Mouse (Mus musculus): Measurements from ENCODE around the gene Trmt44. TPM values are rescaled to one million over a fixed set of nuclear protein-coding genes. Genes with fewer than 3 reads are reported as not detected.

The Trmt44 gene
- total RNA-seq (2021): 1 to 10 TPM; 1.7 TPM
- long read RNA-seq, experiment 1, partial matches to known transcripts: 0 of 1 reads
- long read RNA-seq, experiment 1, other reads (novel, unspliced or antisense): 0 of 1 reads
- long read RNA-seq, experiment 2, partial matches to known transcripts: 1 of 4 reads
- long read RNA-seq, experiment 2, other reads (novel, unspliced or antisense): 1 of 4 reads

DNA sequence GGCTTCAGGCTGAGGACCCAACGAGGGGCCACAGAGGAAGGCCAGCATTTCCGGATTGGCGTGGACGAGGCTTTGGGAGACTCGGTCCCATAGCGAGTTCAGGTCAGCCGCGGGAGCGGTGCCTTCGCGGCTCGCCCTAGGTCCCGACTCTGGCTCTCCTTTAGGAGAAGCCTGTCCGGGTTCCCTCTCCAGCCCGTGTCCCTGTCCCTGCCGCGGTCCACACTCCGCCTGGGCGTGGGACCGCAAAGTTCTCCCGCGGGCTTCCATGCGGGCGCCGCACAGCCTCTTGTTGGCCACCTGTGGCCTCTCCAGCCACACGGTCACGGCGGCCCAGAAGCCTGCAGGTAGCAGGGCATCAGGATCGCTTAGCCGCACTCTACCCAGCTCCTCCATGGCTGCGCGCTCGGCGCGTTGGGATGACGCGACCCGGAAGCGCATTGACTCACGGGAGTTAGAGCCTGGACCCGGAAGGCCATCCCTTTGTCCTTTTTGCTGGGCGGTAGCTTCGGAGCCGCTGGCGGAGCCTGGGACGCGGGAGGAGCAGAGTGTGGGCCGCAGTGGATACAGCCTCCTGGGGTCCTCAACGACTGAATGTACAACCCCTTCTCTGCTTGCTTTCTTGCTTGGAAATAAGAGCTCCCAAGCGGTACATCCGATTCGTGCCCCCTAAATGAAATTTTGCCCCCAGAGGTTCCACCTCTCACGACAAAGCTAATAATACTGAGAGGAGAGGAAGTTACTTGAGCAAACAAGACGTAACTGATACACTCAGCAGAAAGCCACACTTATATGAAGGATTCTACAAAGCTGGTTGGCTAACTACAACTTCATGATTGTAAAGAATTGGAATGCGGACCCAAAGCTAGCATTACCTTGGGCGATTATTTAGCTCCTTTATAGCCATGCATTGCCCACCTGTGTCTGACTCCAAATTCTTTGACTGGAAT, at the start of gene Trmt44:
TSS of gene Trmt44 (minus strand) at position 418 of the 947 bp plus-strand sequence.
- DNase-seq (ENCODE audit: low spot score): peak; percentile 90

DNA sequence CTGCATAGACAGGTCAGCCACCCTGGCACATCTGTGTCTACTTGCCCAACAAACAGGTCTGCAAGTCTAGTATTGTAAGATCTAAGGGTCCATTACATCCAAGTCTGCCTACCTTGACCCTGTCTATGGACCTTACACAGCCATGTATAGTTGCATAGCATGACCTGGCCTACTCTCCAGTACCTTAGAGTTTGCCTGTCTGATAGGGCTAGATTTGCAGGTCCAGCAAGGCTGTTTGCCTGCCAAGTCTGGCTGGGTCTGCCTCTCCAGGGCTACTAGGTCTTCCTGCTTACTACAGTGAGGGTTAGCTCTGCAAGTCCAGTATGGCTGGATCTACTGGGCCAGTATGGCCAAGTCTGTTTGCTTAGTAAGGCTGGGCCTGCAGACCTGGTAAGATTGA, 49.0 kb upstream of the Trmt44 start:
- no peak for DNase-seq (ENCODE audit: low spot score)

DNA sequence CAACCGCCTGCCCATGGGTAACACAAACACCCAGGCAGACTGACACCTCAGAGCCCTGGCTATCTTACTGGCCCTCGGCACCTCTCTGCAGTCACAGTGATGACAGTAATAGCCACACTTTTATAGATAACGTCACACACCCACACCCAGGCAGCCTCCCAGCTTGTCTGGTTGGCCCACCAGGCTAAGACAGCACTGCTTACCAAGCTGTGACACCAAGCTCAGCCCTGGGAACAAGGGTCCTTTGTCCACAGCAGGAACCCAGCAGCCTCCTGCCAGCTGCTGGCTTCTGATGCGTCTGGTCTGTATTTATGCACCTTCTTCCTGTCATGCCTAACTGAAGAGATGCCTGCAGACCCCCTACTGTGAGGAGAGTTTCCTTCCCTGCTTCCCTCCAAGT, 46.2 kb upstream of the Trmt44 start:
- DNase-seq (ENCODE audit: low spot score): no peak

DNA sequence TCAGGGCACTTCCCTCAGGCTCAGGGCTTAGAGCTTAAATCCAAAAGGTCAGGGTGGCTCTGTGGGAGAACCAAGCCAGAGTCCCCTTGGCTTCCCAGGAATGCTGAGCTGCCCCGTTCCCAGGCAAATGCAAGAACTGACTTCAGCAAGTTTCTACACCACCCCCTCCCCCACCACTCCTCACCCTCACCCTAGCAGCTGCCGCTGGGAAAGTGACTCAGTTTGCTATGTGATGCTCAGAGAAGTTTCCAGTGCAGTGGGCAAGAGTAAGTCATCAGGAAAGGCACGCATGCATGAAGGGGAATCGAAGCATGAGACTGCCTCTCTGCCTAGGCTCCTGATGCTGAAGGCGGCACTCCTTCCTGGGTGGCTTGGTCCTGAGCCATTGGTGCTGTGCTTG, 42.1 kb upstream of the Trmt44 start:
- DNase-seq (ENCODE audit: low spot score): no peak

DNA sequence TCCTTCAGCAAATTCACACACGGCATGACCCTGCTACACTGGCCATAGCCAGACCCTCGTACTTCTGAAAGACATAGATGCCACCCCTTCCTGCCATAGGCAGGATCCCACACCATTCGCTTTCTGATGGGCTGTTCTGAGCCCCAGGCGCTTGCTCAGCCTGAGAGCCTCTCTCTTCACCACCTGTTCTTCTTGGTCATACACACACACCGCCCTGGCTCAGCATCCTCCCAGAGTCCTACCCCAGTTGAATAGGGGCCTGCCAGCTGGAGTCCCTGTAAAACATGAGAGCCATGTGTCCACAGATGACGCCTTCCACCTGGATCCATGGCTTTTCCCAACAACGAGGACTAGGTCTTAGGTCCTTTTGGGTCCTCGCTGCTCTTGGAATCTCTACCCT, 37.9 kb upstream of the Trmt44 start:
- no peak for DNase-seq (ENCODE audit: low spot score)

DNA sequence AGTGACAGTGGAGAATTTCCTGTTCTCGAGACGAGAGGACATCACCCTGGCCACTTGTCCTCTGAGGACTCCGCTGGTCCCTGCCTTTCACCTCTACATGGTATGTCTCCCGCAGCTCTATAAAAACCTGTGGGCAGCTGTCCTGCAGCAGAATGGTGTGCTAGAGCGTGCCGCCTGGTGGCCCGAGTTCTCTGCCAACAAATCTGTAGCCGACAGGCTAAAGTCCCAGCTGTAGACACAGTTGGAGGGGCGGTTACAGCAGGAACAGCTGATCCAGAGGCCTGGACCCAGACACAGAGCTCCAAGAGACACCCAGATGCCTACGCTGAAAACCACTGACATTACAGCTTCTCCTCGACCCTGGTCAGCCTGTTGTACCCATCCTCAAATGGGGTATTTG, 37.0 kb upstream of the Trmt44 start:
- no peak for DNase-seq (ENCODE audit: low spot score)

DNA sequence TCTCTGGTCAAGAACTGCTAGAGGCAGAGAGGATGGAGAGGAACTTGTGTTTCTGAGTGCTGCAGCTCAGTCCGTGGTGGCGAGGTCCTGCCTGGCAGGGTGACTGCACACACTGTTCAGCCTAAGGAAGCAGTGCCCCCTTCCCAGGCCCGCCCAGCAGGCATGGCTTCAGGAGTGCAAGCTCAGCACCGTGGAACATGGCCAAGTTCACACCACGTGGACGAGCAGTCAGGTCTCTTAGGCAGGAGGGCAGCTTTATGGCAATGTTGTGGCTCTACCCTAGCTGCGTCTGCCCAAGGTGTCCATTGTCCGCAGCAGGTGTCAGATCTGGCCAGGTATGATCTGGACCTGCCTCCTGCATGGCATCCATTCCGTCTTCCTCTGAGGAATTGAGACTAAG, 36.3 kb upstream of the Trmt44 start:
- no peak for DNase-seq (ENCODE audit: low spot score)

DNA sequence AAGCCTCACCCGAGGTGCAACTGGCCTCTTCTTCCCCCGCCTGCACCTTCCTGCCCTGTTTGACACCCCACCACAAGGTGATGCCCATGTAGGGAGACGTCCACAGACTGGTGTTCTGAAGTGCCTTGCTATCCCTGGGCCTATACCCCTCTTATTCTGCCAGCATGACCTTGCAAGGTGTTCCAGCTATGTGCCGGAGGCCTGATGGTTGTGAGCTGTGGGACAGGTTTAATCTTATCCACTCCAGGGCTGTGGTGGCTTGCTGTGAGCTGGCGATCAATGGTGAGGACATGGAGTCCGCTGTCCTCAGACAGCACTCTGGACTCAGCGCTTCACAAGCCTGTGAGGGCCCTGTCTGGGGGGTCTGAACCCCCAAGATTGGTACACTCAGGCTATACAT, 35.5 kb upstream of the Trmt44 start:
- no peak for DNase-seq (ENCODE audit: low spot score)

DNA sequence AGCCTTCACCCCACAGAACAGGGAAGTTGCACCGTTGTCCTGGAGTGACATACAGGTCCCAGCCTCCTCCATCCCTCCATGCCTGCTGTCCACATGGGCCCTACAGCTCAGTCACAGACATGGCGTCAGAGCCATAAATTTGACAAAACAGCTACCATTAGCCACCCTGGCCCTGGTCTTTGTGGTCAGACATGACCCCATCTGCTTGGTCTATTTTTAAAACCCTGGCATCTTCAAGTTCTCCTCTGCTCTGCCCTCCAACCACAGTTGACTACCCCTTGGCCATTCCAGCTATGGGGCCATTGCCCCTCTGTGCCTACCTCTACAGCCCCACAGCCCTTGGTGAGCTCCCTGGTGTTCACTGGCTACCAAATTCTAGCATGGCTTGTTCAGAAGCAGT, 35.1 kb upstream of the Trmt44 start:
- no peak for DNase-seq (ENCODE audit: low spot score)

DNA sequence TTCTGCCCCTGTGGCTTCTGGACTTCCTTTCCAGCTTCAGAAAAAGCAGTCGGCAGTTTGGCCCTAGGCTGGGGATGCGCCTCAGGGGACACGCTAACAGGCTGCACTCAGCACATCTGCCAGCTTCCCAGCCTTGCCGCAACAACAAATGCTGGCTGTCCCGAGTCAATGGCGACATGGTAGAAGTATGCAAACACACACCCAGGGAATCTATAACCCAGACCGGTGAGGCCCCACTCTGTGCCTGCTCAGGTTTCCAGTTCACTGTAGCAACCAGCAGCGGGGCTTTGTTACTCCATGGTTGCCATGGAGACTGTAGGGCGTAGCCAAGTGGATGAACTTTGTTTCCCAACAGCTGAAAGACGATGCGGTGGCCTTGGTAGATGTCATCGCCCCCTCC, 34.5 kb upstream of the Trmt44 start:
- DNase-seq (ENCODE audit: low spot score): peak; percentile 83

DNA sequence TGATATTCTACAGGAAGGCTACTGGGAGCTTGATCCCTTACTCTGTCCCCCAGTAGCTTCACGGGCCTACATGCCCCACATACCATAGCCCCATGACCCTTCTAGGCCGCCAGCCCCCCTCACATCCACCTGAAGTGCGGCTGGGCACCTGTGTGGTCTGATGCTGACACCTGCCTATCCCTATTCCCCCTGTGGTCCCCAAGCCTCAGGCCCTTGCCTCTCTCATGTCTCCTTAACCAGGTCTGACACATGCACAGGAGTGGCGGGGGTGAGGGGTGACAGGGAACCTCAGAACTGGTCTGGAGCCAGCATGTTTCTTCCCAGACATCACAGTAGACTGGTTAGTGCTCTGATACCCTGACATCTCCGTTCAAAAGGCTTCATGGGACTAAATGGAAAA, 33.7 kb upstream of the Trmt44 start:
- DNase-seq (ENCODE audit: low spot score): no peak

DNA sequence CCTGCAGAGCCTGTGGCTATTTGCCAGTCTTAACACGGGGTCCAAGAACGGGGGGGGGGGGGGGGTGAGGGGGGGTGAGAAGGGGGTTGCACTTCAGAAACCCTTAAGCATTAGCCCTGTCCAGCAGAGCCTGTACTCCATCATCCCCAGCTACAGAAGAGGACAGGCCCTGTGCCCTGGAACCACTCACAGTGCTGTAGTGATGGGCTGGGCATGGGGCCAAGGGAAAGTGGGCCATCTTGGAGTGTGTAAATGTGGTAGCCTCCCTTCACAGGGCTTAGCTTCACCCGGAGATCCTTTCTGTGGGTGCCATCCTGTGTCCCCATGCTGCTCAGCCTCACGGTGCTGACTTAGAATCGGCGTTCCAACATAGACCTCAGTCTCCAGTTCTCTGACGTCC, 32.9 kb upstream of the Trmt44 start:
- no peak for DNase-seq (ENCODE audit: low spot score)

DNA sequence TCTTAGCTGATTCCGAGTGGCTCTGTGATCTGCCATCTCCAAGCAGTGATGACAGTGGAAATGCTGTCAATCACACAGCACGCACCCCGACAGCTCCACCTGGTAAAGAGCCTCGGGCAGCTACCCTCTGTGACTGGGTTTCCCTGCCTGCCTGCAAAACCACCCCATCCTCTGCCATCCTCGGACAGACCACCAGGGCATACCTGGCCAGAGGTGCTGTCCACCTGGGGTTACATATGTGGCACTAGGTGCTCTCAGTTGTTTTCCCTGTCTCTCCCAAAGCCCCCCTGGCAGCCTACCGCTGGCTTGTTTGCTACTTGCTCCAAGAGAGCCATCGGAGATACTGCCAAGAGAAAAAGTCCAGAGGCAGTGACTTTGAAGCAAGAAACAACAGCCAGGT, 31.9 kb upstream of the Trmt44 start:
- no peak for DNase-seq (ENCODE audit: low spot score)

DNA sequence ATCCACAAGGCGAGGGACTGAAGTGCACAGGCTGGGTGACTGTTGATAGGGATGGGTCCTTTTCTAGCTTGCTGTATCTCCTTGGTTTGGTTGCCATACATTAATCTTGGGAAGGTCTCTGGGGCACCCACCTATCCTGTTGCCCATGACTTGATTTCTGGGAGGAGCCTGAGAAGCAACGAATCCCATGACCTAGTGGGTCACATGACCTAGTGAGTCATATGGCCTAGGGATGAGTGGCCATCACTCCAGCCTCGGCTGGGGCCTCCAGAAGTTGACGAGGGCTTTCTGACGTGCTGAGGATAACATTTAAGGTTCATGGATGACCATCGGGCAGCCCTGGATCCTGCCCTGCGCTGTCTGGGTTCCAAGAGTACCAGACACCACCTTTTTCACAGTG, 30.5 kb upstream of the Trmt44 start:
- DNase-seq (ENCODE audit: low spot score): no peak

DNA sequence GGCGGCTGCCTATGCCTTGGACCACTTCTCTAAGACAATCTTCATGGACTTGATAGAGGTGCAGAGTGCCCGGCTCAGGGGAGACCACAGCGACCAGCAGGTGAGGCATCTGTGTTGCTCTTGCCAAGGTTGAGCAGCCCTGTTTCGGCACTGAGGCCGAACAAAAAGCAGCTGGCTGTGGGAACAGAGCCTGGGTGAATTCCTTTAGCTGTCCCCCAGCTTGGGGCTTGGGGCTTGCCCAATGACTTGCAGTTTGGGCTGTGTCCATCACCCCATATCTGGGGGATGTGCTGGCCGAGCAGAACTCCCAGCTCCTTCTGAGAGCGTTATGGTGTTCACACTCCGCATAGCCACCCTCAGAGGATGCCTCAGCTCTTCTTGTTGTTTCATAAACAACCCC, 26.7 kb upstream of the Trmt44 start:
- no peak for DNase-seq (ENCODE audit: low spot score)

DNA sequence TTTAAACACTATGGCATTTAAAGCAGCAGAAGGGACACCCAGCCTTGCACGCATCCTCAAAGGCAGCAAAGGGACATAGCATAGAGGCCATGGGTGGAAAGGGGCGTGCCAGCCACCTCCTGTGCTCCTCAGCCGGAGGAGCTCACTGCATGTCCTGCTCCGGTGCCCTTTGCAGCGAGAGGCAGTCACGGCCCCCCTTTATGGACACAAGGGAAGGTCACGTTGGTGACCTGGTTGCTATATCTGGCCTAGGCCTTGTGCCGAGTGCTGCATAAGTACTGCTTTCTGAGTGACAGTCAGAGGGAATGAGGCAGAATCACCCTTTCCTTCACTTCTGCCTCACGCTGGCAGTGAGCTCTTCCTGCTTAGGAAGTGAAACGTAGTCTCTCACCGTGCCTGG, 25.4 kb upstream of the Trmt44 start:
- peak; percentile 54 for DNase-seq (ENCODE audit: low spot score)

DNA sequence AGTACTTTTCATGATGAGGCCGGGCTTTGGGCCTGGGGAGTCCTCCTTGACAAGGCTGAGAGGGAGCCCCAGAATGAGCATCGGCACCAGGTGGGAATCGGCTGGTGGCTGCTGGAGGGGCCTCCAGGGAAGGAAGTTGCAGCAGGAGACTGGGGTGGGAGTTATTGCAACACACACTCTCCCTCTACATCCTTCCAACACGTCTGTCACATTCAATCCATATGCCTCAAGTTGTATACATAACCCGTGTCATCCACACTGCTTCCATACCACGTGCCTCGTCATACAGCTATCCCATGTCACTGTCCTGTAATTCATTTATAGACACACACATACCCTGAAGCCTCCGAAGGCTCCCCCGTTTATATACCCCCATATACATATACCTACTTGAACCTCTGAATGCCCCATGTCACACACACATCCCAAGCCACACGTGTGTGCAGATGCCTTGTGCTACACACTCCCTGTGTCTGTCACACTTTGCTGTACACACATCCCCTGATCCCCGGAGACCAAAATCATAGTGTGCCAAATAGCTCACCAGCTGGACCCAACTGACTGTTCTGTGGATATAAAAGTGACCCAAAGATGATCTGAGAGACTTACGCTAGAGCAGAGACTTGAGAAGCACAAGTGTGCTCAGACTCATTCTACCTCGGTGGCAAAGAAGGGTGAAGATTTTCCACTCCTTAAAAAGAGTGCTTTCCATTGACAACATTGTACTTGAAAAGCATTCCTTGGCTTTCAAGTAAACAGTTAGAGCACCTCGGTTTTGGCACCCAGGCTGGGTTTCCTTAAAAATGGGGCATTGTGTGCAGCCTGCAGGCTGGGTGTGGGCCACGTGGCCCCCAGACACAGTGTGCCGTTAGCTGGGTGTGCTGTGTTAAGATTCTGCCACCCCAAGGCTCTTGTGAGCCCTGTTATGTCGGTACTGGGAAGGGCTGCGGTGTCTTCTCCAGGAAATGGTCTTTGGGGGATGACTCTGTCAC, 21.6 kb upstream of the Trmt44 start:
- DNase-seq (ENCODE audit: low spot score): no peak

DNA sequence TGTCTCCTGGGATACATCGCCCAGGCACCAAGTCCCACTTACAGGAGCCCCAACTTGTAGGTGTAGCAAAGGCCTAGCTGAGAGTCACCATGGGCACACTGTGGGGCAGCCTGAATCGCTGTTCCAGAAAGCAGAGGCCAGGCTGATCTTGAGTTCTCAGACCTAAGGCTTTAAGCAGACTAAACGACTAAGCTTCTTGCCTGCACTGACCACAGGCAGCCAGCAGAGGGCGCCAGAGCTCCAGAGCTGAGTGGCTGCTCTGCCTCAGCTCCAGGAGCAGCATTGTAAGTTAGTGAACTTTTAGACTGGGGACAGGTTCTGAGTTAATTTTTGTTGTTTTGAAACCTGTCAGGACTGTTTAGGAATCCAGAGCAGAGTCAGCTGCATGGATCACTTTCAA, 20.8 kb upstream of the Trmt44 start:
- DNase-seq (ENCODE audit: low spot score): peak; percentile 72

DNA sequence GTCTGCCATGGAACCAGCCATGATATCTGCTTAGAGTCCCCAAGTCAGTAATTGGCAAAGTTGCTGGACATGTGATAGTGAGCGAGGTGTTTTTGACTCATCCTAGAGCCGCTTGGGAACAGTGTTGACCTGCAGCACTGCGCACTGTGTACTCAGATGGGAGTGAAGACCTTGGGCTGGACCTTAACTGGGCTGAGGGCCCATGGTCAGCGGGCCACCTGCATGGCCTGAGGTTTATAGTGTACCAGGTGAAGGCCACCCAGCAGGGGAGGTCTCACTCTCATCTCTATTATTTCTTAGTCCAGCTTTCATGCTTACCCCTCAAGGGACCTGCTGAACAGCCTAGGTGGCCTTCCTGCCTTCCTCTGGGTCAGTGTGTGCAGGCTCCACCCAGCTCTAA, 19.9 kb upstream of the Trmt44 start:
- no peak for DNase-seq (ENCODE audit: low spot score)

DNA sequence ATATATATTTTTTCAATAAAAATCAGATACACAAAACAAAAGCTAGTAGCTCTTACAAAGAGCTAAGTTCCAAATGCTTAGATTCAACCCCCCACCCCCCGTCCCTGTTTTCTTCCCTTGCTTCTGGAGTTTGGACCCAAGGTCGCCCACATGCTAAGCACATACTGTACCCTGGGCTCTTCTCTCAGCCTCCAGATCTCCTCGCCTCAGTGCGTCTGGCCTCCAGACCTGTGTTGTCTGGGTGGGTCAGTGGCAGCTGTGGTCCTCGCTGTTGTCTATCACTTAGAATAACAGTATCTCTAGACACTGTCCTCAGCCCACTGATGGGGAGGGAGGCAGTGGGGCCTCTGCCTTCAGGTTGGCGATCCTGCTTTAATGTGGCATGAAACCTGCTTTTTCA, 18.4 kb upstream of the Trmt44 start:
- DNase-seq (ENCODE audit: low spot score): no peak

DNA sequence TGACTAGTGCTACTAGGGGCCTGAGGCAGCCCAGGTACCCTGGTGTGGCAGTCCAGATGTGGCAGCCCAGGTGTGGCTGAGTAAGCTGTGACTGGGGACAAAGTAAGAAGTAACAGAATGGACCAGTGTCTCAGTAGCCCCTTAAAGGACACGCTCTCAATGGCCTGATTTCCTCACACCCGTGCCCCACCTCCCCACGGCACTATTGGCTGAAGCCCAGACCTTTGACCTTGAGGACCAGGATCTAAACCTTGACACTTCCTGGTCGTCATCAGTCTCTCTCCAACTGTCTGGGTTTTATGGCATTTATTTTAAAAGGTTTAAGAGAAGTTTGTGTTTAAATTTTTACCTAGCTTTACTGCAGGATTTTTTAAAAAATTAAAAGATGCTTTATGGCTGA, 18.0 kb upstream of the Trmt44 start:
- DNase-seq (ENCODE audit: low spot score): no peak

All from gastrocnemius, adult 18-20 months (tissue).